Mouse (Mus musculus) hematopoietic stem cell, adult 5-6 weeks (primary cell): ENCODE data around the gene Minos1. TPM values are rescaled to one million over a fixed set of nuclear protein-coding genes. Genes with fewer than 3 reads are reported as not detected.
A peak's percentile ranks its signal among the peaks of the same experiment; 100 is the strongest.

ENCODE experiments used
- ATAC-seq, 2 experiments: fragments of 125-278 bp in 1 of 2; replicated peaks in 1 of 2; 2 replicates each; pipeline ENCODE4 v1.8.0; 2016 to 2017; ENCODE audit warnings: inconsistent platforms in 2 of 2, mild to moderate bottlenecking in 2 of 2, moderate number of reproducible peaks in 2 of 2, low read depth in 1 of 2, moderate TSS enrichment in 1 of 2; ENCODE audit not compliant: low FRiP score in 2 of 2, poor library complexity in 2 of 2, severe bottlenecking in 2 of 2, insufficient read depth in 1 of 2, low TSS enrichment in 1 of 2
- total RNA-seq: library from RNA; stranded (forward); fragments of 172-1452, 232-1000 nt; gene quantifications from 2 replicates; pipeline ENCODE4 v1.2.3, GENCODE M21; 2017

Gene Minos1
- total RNA-seq, 1 experiment from 2014 or later = 143 TPM

DNA sequence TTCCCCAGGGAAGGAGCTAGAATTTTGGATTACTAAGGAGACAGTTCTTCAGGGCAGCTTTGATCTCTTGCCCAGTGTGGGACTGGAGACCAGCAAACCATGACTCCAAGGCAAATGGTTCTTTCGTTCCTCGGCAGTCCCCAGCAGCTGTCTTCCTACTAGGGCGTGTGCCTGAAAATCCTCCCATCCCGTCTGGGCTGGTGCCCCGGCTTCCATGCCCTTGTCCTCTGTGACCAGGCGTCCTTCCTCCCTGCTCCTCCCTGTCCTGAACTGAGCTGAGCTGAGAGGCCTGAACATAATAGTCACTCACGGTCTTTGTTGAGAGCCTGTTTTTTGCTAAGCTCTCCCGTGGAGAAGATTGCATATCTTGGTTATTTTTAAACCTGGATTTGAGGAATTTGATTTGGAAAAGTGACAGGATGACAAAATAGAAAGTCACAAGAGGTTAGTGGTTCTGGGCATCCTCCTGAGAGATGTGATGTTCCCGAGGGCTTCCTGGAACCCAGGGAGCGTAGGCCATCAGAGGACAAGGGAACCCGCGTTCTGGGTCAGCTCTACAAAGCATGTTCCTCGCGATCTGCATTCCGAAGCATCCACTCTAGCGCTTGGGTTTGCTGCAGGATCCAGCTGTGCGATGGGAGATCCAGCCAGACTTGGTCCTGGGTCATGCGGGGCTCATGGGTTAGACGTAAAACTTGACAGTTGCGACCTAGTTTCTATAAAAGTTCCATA is 23.8 kb upstream of the Minos1 start:
- ATAC-seq = no peak

DNA sequence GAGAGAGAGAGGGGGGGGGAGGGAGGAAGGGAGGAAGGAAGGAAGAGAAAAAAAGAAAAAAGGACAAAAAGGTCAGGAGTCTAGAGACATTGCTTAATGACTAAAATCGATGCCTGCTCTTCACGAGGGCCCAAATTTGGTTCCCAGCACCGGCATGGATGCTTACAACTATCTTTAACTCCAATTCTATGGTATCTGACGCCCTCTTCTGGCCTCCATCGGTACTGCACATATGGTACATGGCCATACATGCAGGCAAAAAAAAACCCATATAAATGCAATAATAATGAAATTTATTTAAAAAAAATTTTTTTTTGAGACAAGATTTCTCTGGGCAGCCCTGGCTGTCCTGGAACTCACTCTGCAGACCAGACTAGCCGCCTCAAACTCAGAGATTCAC is 20.5 kb upstream of the Minos1 start:
- no peak for ATAC-seq

GRCm38 (mm10) chr4:139146760-139147159 is 15.8 kb upstream of the Minos1 start:
- no peak for ATAC-seq

DNA sequence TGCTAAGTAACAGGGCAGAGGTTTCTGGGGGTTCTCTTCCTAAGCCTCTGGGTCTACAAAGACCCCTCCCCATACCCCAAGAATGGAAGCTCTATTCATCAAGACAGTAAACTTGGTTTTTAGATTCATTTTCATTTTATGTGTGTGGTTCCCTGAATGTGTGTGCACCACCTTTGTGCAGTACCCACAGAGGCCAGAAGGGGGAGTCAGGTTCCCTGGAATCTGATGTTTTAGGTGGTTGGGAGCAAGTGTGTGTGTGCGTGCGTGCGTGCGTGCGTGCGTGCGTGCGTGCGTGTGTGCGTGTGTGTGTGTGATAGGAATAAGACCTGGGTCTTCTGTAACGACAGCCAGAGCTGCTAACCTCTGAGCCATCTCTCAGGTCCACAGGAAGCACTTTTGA is 14.2 kb upstream of the Minos1 start:
- ATAC-seq = no peak

DNA sequence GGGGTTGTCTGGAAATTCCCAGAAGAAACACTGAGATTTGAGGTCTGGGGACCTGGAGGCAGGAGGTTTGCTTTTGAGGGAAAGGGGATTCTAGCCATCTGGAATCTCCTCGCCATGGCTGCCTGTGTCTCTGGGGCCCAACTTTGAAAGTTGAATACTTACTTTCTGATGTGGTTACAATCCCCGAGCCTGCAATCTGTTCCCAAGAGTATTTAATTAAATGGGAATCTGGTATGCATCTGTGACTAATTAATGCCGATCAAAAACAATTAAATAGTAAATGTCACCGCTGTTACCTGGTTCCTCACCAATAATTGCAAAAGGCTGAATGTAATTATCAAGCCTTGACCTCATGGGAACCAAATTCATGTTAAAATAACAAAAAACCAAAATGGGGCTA is 13.7 kb upstream of the Minos1 start:
- ATAC-seq = no peak

GRCm38 (mm10) chr4:139142985-139143384 is 12.1 kb upstream of the Minos1 start:
- ATAC-seq = no peak

GRCm38 (mm10) chr4:139141785-139142184 is 10.9 kb upstream of the Minos1 start:
- ATAC-seq = no peak; a peak in 1 of 4 replicates

DNA sequence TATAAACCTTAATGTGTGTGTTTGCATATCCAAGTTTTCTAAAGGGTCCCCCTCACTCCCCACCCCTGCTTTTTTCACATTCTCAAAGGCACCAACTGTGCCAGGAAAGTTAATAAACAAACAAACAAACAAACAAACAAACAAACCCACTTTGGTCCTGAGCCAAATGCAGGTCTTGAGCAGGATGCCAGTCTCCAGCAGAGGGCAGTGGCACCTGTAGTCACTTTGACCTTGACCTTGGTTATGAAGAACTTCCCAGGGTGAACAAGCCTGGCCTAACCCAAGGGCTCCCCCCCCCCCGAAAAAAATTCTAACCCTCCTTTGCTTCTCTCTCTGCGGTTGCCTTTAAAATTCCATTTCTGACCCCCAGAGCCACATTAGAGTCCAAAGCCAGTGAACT is 9.4 kb upstream of the Minos1 start:
- ATAC-seq = no peak

GRCm38 (mm10) chr4:139136011-139136410 is 5.1 kb upstream of the Minos1 start:
- ATAC-seq = no peak

- no peak for ATAC-seq
Measured at GRCm38 (mm10) chr4:139133109-139133508, 2.2 kb upstream of the Minos1 start.

DNA sequence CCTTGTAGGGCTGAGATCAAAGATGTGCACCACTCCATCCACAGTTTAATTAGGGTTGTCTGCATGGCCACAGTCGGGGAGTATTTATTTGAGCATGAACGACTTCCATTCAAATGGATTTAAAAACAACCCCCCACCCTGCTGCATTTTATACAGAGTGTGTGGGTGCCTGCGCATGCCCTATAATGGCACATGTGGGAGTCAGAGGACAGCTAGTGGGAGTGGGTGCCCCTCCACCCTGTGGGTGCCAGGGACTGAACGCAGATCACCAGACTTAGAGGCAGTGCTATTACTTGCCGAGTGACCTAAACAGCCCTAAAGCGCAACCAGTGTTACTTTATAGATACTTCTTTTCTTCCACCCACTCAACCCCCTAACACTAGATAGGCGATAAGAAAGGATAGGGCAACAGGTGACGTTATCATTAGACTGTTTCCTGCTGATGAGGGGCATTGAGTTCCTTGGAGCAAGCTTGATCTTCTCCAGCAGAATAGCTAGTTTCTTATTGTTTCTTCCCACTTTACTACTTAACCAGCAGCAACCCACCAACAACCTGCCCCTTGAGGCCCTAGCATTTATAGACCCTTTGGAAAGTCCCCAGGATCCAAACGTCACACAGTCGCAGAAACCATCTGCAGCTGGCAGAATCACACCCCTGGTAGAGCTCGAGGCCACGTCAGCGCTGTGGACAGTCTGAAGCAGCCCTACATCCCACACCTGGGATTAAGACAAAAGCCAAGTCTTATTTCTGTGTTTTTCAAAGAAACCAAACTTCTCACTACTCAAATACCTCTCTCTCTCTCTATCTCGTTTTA is 1.2 kb upstream of the Minos1 start:
- no peak for ATAC-seq

DNA sequence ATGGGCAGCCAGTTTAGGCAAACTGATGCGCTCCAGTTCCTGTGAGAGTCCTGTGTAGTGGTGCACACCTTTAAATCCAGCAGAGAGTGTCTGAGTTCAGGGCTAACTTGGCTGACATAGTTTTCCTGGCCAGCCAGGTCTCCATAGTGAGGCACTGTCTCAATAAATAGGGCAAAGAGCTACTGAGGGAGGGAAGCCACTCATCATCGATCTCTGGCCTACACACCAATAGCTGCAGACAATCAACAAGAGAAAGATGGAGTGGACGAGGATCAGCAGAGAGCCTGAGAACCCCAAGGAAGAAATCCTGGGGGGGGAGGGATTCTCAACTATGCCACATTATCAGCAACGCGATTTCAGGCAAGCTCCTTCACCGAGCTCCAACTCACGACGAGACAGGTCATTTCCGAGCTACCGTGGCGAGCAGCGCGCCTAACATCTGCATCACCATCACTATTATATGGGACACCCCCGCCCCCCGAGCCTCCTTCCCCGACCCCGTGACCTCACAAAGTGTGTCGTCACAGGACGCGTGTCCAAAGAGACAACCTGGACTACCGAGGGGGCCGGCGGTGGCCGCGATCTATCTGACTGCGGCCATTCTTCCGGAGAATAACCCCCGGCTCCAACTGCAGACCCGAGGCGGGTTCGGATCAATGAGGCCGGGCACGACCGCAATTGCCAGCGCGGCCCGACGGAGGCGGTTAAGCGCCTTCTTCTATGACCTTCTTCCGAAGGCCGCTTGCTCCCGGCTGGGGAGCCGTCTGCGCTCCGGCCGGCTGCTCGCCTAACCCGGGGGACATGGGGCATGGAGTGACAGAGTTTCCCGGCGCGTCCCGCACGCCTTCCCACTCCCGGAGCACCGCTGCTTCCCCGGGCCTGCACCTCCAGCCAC is 860 bp downstream of the Minos1 start:
- peak; percentile 5 to 36; a peak in 2 of 4 replicates for ATAC-seq

DNA sequence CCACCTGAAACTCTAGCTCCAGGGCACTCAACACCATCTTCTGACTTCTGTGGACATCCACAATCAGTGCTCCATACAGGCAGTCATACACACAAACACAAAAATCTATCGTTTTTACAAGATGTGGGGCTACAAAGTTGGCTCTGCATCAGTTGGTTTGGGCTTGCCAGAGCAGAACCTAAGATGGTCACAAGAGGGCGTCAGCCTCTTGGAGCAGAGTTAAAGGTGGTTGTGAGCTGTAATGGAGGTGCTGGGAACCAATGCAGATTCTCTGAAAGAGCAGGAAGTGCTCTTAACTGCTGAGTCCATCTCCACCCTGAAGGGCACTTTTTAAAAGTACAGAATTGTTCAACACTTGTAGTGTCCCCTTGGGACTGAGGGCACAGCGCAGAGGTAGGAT is 4.4 kb downstream of the Minos1 start:
- ATAC-seq = no peak

DNA sequence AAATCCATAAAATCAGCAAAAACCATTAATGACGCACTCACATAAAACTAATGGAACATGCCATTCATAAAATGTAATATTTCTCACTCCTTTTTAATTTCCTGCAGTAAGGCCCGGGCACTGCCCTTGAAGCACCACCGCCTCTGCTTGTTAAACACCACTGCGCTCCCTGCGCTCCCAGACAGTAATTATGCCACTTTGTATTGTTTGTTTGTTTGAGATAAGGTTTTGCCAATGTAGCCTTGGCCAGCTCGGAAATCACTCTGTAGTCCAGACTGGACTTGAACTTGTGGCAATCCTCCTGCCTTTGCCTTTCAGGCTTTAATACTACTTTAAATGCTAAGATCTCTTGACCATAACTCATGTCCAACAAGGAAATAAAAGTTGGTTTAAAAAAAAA is 6.0 kb downstream of the Minos1 start:
- ATAC-seq = no peak

- no peak for ATAC-seq
Measured at GRCm38 (mm10) chr4:139122557-139122956, 8.4 kb downstream of the Minos1 start.

- ATAC-seq = peak in 1 of 2 experiments; percentile 18; a peak in 1 of 4 replicates
Measured at GRCm38 (mm10) chr4:139120998-139121397, 9.9 kb downstream of the Minos1 start.

- ATAC-seq = no peak
Measured at GRCm38 (mm10) chr4:139120281-139120814, 10.6 kb downstream of the Minos1 start.
